Mouse (Mus musculus) layer of hippocampus, postnatal 14 days (tissue): ENCODE measurements around the gene Hmgcs1. TPM values are rescaled to one million over a fixed set of nuclear protein-coding genes. Genes with fewer than 3 reads are reported as not detected.
"Not testable (repeated sequence)": the region's sequence is repeated elsewhere in the genome, so short reads cannot be mapped to it uniquely, and the experiment has no call there.

Experiments used
- DNase-seq, 2 experiments: peaks; one replicate each; pipeline ENCODE4 v3.0.0; 2021 to 2022; ENCODE audit warnings: low spot score in 2 of 2, mixed read lengths in 1 of 2
- long read RNA-seq, 2 experiments: library from polyadenylated mRNA; stranded (forward); transcript quantifications; one replicate each; pipeline ENCODE4 v2.0.0; 2021
- total RNA-seq, 2 experiments: library from RNA; stranded (reverse); gene quantifications; 2 replicates each; pipeline ENCODE4 v1.2.3; 2021

Gene Hmgcs1
- total RNA-seq: 100 to 1,000 TPM; 424 to 503 TPM
- long read RNA-seq, experiment 1, transcript Hmgcs1-202 (11 exons, 3,464 nt): minor isoform, 174 of 583 reads
- long read RNA-seq, experiment 1, transcript Hmgcs1-201 (10 exons, 3,245 nt): major isoform, 337 of 583 reads
- long read RNA-seq, experiment 1, partial matches to known transcripts: 52 of 583 reads
- long read RNA-seq, experiment 1, other reads (novel, unspliced or antisense): 20 of 583 reads
- long read RNA-seq, experiment 2, transcript Hmgcs1-201 (10 exons, 3,245 nt): major isoform, 398 of 752 reads
- long read RNA-seq, experiment 2, transcript Hmgcs1-202 (11 exons, 3,464 nt): minor isoform, 214 of 752 reads
- long read RNA-seq, experiment 2, partial matches to known transcripts: 95 of 752 reads
- long read RNA-seq, experiment 2, other reads (novel, unspliced or antisense): 45 of 752 reads

DNA sequence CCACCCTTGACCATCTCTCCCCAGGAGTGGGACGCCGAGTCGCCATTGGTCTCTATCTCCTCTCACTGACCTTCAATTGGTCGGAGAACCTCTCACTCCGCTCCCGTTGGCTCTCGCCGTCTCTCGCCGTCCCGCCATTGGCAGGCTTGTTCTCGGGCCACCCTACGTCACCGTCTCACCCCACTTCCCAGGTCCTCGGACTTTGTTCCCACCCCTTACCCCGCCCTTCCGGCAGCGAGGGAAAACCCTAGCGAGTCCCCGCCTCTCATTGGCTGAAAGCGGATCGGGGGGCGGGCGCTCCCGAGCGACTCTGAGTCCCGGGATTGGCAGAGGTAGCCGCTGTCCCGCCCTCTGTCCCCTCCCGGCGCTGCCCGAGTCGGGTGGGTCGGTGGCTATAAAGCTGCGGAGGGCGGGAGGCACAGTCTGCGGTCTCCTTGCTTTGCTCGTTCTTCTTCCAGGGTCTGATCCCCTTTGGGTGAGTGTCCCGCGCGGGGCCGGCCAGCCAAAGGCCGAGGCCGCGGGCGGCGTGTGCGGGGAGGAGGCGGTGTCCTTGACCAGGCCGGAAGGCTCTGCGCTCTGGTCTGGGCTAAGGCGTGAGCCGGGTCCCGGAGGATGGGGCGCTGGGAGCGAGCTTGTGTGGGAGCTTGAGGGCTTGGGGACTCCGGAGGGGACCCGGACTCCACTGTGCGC lies at the start of gene Hmgcs1:
TSS of gene Hmgcs1 (plus strand) at position 341 of the 690 bp plus-strand sequence.
- DNase-seq: peak; percentile 97 to 100

DNA sequence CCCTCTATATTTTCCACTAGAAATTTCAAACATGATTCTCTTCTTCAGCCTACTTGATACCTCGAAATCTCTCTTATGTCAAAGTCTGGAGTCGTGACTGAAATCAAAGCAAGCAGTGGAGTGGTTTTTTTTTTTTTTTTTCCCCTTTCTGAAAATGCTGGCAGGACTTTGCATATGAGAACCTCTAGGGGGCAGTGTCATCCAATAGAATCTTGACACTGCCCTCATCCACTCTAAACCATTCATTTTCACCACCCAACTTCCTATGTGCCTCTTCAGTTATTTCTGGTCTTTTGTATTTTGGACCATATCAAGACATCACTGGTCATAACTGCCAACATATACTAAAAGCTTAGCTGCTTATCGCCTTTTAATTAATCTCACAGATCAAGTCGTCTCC lies 49.7 kb upstream of the Hmgcs1 start:
- peak in 1 of 2 experiments; percentile 34 for DNase-seq

DNA sequence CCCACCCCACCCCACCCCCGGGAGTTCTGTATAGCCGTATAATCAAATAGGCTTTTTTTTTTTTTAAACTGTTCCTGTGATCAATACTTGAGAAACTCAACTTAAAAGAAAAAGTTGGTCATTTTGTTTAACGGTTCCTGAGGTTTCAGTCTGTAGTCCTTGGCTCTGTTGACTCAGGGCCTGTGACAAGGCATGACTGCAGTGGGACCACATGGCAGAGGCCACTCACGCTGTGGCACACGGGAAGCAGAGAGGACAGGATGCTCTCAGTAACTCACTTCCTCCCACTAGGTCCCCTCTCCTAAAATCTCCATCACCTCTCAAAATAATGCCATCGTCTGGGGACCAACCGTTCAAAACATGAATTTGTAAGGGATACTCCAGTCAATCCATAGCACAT lies 49.0 kb upstream of the Hmgcs1 start:
- DNase-seq: no peak

DNA sequence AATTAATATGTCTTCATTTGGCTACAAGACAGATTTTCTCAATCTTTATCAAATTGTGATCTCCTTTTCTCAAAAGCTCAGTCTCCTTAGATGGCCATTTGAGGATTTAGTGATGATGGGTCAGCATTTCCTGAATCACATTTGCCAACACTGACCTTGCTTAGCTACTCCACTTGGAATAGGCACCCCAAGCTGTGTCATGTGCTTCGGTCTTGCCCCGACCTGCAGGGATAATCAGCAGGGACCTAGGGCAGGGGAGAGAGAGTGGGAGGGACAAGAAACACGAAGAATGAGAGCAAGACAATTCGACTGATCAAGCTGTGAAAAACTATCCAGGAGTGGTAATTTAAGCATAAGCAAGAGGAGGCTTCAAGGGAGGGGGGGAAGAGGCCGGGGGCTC lies 45.4 kb upstream of the Hmgcs1 start:
- DNase-seq: no peak

DNA sequence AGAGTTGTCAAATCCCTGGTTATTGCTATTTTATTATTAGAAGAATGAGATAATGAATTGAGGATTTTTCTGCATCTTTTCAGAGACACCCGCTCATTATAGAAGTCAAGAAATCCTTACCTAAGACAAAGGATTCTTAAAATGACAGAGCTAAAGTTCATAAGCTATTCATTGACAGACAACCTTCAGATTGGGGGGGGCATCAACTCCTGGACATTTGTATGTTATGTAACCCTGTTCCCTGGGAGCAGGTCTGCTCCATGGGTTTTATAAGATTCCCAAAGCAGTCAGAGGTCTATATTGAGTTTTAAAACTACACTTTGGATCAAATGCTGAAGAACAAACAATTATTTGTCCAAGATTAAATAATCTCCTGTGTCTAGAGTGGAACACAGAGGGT lies 43.7 kb upstream of the Hmgcs1 start:
- DNase-seq: no peak

DNA sequence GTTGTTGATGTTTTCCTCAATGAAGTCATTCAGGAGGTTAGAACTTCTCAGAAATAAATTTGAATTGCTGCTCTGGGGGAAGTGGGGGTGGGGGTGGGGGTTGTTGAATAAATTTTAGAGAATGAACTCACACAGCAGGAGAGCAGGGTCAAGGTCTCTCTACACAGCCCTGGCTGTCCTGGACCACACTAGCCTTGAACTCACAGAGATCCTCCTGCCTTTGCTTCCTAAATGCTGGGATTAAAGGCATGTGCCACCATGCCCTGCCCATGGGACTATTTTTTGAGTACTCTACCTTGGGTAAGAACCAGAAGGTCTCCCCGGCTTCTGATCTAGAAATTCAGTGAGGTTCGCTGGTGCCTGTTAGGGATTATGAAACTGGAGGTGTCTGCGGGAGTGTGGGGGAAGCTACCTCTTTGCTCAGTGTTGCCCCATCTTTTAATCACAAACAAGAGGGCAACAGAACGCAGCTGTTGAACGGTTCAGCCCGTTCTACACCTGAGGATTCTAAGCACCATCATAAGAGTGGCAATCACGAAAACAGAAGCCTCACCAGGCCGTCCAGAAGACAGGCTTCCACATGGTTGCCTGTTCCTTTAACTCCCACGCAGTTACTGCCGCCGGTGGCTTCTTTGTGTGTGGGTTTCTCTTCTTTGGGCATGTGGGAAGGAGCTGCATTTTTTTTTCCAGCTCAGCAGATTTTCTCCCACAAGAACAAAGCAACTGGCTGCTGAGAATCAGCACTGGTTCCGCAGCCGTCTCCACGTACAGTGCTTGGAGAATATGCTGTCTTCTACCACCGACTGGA lies 41.1 kb upstream of the Hmgcs1 start:
- peak in 1 of 2 experiments; percentile 28 for DNase-seq

DNA sequence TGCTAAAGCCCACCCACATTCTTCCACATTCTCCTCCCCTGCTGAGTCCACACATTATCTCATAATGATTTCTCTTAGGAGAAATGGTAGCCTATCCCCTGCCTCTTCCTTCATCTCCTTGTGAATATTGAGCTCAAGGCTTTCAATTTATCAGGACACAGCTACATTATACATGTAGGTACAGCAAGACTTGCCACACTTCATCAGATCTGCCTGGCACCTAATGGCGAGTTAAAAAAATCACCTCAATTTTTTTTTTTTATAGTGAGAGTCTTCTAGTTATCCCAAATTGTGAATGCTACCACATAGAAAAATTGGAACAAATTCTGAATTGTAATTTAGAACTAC lies 40.5 kb upstream of the Hmgcs1 start:
- DNase-seq: no peak

DNA sequence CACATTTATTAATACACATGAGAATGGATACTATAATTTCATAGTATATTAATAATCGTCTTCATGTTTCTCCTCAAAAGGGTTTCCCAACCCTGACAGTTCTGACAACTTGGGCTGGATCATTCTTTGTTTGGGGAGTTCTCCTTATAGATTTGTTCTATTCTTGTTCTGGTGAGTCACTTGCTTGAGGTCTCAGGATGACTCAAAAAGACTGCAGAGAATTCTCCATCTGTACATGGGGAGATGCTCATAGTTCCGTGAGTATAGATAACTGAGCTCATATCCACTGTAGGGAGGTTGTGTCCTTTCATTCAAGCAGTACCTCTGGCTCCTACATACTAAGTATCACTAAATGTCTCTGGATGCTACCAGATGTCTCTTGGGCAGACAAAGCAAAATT lies 35.4 kb upstream of the Hmgcs1 start:
- no peak for DNase-seq

DNA sequence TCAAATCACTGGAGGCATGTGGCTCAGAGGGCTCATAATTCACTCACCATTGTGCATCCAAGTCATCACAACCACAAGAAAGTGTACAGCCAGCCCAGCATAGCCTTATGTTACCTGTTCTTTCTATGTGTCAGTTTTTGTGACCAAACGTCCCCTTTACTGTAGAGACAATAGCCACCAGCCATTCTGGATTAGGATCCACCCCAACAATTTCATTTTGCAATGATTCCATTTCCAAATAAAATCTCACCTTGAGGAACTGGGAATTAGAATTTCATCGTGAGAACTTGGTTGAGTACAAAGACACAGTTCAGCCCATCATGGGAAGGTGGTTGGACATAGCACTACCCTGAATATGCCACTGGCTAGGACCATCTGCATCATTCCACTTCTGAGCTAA lies 33.9 kb upstream of the Hmgcs1 start:
- DNase-seq: no peak

DNA sequence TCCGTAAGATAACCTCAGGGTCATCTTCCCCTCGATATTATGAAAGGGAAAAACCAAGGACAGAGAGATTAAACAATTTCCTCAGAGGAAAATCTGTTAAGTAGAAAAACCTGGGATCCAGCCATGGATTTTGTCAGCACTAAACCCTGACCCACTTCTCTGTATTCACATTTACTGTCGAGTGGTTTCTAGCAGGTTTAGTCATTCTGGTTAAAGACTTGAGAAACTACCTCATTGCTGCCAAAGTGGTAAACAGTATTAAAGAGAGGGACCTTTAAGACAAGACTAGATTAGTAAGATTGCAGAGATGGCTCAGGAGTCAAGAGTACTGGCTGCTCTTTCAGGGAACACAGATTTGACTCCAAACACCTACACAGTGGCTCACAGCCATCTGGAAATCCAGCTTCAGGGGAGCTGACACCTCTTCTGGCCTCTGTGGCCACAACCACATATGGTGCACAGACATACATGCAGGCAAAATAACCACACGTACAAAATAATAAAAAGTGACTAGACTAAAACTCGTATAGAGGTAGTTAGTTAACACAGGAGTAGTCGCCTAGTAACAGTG lies 33.2 kb upstream of the Hmgcs1 start:
- DNase-seq: no peak

DNA sequence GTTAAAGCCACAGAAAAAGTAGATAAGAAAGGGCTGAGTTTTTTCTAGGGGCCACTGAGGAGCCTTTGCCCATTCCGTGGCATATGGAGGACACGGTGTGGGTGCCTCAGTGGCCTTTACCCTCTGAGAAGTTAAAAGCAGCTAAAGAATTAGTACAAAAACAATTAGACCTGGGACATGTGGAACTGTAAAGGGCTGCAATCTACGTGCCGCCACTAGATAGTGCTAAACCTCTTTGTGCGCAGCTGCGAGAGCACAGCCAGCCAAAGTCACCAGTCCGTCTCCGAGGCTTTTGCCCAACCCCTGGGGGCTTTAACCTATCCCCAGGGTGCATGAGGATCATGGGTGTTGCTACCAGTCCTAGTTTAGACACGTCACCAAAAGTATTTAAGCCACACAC lies 28.8 kb upstream of the Hmgcs1 start:
- DNase-seq: peak in 1 of 2 experiments; percentile 27

DNA sequence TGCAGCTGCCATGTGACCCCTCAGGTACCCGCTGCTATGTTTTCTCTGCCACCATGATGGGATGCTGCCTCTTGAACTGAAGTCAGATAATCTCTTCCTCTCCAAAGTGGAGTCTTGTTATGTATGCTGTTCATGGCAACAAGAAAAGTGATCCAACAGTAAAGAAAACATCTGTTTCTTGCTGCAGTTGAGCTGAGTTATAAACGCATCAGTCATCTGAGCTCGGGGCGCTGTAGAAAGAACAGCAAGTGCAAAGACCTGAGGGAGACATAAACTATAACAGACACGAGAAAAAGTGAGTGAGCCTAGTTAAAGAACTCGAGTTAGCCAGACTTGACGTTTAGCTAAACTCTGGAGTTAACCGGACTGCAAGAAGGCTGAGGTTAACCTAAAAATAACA lies 11.4 kb upstream of the Hmgcs1 start:
- DNase-seq: no peak

DNA sequence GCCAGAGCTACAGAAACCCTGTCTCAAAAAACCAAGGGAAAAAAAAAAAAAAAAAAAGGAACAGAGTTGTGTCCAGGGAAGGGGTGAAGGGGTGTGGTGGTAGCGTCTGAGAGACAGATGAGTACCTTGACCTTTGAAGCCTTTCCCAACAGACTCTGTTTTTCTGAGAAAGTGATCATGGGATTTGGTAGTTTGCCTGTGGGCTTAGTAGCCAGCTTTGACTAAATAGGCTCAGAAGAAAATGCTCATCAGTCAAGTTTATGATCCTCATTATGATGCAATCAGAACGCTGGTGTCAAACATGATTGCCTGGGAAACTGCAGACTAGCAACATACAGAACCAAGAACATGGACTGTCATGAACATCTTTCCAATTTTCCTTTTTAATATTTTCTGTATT lies 10.5 kb upstream of the Hmgcs1 start:
- DNase-seq: no peak

DNA sequence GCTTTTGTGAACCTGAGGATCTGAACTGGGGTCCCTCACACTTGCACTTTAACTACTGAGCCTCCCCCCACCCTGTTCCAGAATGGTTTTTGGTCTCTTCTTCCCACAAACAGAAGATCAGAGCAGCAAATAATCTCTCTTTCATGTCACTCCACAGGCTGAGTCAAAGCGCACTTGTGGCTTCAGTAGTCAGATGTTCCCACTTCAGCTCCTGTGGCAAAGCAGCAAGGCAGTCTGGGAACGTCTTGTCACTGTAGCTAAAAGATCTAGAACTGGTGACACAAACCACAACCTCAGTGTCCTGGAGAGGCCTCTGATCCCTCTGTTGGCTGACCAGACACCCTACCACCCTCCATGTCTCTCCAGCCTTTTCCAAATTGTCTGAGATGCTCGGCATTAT lies 9.0 kb upstream of the Hmgcs1 start:
- no peak for DNase-seq

DNA sequence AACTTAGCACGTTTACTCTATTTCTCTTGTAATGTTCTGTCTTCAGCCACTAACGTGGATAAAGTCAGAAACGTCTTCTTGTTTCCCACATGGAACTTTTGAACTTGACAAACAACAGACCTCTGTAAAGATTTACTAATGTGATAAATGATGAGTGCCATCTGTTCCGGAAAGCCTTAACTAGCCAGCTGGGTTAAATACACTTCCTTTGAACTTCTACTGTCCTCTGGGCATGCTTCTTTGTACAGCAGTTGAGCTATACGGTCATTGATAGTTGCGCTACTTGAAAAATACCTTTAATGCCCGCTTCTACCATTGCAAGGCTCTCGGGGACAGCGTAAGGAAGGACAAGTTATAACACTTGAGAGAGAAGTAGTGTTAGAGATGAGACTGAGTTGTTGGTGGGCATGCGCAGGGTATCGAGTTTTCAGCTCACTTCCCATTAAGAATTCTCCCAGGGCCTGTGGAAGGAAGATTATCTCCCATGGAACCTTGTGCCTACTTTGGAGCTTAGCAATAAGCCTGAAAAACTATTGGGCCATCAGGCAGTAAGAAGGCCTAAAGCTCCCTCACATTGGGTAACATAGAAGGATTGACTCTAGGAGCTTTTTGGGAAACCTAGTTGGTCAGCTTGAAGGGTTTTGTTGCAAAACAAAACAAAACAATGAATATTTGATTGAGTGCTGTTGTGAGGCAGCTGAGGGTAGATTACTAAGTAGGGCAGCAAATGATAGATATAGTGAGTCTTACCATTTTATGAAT lies 5.6 kb upstream of the Hmgcs1 start:
- DNase-seq: no peak

DNA sequence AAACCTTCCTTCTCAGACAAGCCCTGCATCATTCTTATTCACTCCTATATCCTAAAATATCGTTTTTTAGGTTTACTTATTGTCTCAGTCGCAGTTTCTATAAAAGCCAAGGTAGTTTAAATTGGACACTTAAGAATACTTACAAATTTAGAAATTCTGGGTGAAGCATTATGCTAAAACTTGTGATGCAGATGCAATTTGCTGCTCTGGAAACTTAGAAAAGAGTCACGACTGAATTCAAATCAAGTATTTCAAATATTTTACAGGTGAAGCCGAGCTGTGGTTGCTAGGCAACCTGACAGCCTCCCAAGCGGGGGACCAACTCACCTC lies 505 bp upstream of the Hmgcs1 start:
- DNase-seq: no peak

DNA sequence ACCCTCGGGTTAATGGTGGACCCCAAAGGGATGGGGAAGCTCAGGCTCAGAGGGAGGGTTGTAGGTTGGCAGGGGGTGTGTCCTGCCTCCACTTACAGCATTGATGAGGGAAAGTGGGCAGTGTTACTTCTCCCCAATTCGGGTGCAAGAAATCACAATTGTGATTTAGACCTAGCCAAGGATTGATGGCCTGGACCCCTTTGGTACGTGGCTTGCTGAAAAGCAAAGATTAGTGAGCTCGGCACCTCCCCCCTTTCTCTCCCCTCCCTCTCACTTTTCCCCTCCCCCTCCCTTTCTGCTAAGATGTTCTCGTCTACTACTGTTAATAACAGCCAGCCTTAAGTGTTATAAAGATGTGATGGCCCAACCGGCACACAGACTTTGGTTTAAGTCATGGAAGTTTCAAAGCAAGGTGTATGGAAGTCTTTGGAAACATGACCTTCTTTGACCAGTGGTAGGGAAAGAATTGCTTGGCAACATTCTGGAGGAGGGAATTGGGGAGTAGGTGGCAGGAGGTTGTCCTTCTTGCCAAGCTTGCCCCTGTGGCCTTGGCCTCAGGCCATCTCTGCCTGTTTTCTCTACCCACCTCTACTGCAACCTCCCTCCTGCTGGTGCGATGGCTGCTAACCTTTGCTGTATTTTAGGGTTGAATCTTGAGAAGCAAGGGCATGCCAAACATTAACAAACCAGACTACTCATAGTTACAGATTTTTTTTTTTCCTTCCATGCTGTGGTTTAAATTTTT lies 869 bp downstream of the Hmgcs1 start:
- DNase-seq: no peak

DNA sequence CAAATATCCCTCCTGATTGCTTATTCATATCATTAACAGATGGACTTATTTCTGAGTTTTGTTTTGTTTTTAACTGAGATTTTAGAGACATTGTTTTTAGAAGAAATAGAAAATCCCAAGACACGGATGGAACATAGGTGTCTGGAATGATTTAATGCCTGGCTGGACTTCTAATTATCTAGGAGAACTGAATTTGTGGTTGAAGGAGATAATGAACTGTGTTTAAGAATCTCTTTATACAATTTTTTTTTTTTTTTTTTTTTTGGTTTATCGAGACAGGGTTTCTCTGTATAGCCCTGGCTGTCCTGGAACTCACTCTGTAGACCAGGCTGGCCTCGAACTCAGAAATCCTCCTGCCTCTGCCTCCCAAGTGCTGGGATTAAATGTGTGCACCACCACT lies 1.8 kb downstream of the Hmgcs1 start:
- not testable (repeated sequence) for DNase-seq

DNA sequence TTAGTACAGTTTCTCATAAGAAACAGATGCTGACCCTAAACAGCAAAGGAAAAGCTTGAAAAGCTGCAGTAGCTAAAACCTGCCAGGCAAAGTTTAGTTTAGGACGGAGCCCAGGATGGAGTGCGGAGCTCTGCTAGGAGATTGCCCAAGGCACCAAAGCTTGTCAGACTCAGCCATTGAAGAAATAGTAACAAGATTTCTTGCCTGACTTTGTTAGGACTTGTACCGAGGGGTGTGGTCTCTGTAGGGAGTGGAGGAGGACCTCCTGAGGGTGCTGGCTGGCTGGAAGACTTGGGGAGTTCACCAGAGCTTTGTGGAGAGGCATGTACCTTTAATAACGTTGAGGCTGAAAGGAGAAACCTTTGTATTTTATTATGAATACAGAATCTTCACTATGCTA lies 5.5 kb downstream of the Hmgcs1 start:
- DNase-seq: no peak

DNA sequence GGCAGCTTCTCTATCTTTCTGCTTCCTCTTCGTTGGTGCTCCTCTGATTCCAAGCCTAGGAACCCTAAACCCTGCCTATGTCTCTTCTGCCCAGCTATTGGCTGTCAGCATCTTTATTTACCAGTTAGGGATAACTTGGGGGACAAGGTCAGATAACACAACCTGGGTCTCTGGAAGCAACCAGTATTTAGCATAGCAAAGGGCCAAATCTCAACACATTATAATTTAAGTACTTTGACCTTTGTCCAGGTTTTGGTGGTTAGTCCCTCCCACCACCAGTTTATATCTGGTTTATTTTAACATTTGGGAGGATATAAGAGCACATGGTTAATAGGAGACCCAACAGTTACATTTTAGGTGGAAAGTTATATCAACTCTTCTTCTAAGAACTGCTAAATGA lies 6.3 kb downstream of the Hmgcs1 start:
- DNase-seq: no peak
